Mouse (Mus musculus): ENCODE data around the gene Adarb2. TPM values are rescaled to one million over a fixed set of nuclear protein-coding genes. Genes with fewer than 3 reads are reported as not detected.

Adarb2 gene
- polyA plus RNA-seq, 1 experiment: not detected

- TF ChIP-seq CTCF (IDR thresholded peaks at IDR 0.05; ENCODE audit: borderline replicate concordance, insufficient read depth, low read length): no peak
- no peak for TF ChIP-seq POLR2A (IDR thresholded peaks at IDR 0.05; ENCODE audit: low read depth, low read length)
- Histone ChIP-seq H3K4me1 (ENCODE audit: control insufficient read depth, insufficient read depth, low read length) (no peaks in the 10 kb centered on the region), H3K27ac (ENCODE audit: insufficient read depth, low read length) (no peak overlapping the region), H3K4me3 (ENCODE audit: insufficient read depth, low read length) (no peak overlapping the region)
These were observed 364.7 kb downstream of the Adarb2 start for GRCm38 (mm10) chr13:8567111-8568026.

GRCm38 (mm10) chr13:8570269-8570668 is 367.6 kb downstream of the Adarb2 start:
- TF ChIP-seq CTCF (IDR thresholded peaks at IDR 0.05; ENCODE audit: borderline replicate concordance, insufficient read depth, low read length): no peak
- TF ChIP-seq POLR2A (IDR thresholded peaks at IDR 0.05; ENCODE audit: low read depth, low read length): no peak
- Histone ChIP-seq H3K27ac (ENCODE audit: insufficient read depth, low read length) (no peak overlapping the region), H3K4me3 (ENCODE audit: insufficient read depth, low read length) (no peak overlapping the region), H3K4me1 (ENCODE audit: control insufficient read depth, insufficient read depth, low read length) (no peaks in the 10 kb centered on the region)

- TF ChIP-seq POLR2A (IDR thresholded peaks at IDR 0.05; ENCODE audit: low read depth, low read length) (no peak), CTCF (IDR thresholded peaks at IDR 0.05; ENCODE audit: borderline replicate concordance, insufficient read depth, low read length) (no peak)
- H3K27ac ChIP-seq (ENCODE audit: insufficient read depth, low read length): no peak overlapping the region
- H3K4me1 ChIP-seq (ENCODE audit: control insufficient read depth, insufficient read depth, low read length): no peaks in the 10 kb centered on the region
- no peak overlapping the region for H3K4me3 ChIP-seq (ENCODE audit: insufficient read depth, low read length)
These were observed 371.2 kb downstream of the Adarb2 start for GRCm38 (mm10) chr13:8573908-8574307.

- H3K27ac ChIP-seq (ENCODE audit: insufficient read depth, low read length): no peak overlapping the region
- TF ChIP-seq POLR2A (IDR thresholded peaks at IDR 0.05; ENCODE audit: low read depth, low read length) (no peak), CTCF (IDR thresholded peaks at IDR 0.05; ENCODE audit: borderline replicate concordance, insufficient read depth, low read length) (no peak)
- H3K4me1 ChIP-seq (ENCODE audit: control insufficient read depth, insufficient read depth, low read length): no peaks in the 10 kb centered on the region
- no peak overlapping the region for H3K4me3 ChIP-seq (ENCODE audit: insufficient read depth, low read length)
These were observed 381.8 kb downstream of the Adarb2 start for GRCm38 (mm10) chr13:8584257-8585005.

- TF ChIP-seq POLR2A (IDR thresholded peaks at IDR 0.05; ENCODE audit: low read depth, low read length): no peak
- TF ChIP-seq CTCF (IDR thresholded peaks at IDR 0.05; ENCODE audit: borderline replicate concordance, insufficient read depth, low read length): no peak
- H3K4me3 ChIP-seq (ENCODE audit: insufficient read depth, low read length): no peak overlapping the region
- H3K27ac ChIP-seq (ENCODE audit: insufficient read depth, low read length): no peak overlapping the region
- H3K4me1 ChIP-seq (ENCODE audit: control insufficient read depth, insufficient read depth, low read length): no peaks in the 10 kb centered on the region
These were observed 384.8 kb downstream of the Adarb2 start for GRCm38 (mm10) chr13:8587447-8587846.

GRCm38 (mm10) chr13:8590460-8590859 is 387.8 kb downstream of the Adarb2 start:
- no peak for TF ChIP-seq CTCF (IDR thresholded peaks at IDR 0.05; ENCODE audit: borderline replicate concordance, insufficient read depth, low read length)
- TF ChIP-seq POLR2A (IDR thresholded peaks at IDR 0.05; ENCODE audit: low read depth, low read length): no peak
- Histone ChIP-seq H3K4me3 (ENCODE audit: insufficient read depth, low read length) (no peak overlapping the region), H3K27ac (ENCODE audit: insufficient read depth, low read length) (no peak overlapping the region), H3K4me1 (ENCODE audit: control insufficient read depth, insufficient read depth, low read length) (no peaks in the 10 kb centered on the region)

- no peak for TF ChIP-seq POLR2A (IDR thresholded peaks at IDR 0.05; ENCODE audit: low read depth, low read length)
- TF ChIP-seq CTCF (IDR thresholded peaks at IDR 0.05; ENCODE audit: borderline replicate concordance, insufficient read depth, low read length): no peak
- no peaks in the 10 kb centered on the region for H3K4me1 ChIP-seq (ENCODE audit: control insufficient read depth, insufficient read depth, low read length)
- H3K27ac ChIP-seq (ENCODE audit: insufficient read depth, low read length): no peak overlapping the region
- no peak overlapping the region for H3K4me3 ChIP-seq (ENCODE audit: insufficient read depth, low read length)
These were observed 394.4 kb downstream of the Adarb2 start for GRCm38 (mm10) chr13:8596977-8597646.

DNA sequence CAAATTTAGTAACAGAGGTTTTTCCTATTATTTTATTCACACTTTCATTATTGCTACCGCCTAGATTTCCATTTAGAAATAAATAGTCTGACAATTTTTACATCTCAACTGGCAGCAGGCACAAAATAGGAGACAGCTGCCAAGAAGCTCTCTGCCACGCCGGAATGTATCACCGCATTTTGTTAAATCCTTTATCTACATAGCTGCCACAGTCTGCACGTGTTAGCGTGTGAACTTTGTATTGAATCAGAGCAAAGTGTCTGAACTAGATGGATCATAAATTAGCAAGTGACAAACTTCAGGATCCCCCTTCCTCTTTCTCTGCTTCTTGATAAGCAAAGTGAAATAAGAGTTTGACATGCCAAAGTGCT is 395.0 kb downstream of the Adarb2 start:
- TF ChIP-seq CTCF (IDR thresholded peaks at IDR 0.05; ENCODE audit: borderline replicate concordance, insufficient read depth, low read length) (no peak), POLR2A (IDR thresholded peaks at IDR 0.05; ENCODE audit: low read depth, low read length) (no peak)
- Histone ChIP-seq H3K4me1 (ENCODE audit: control insufficient read depth, insufficient read depth, low read length) (no peaks in the 10 kb centered on the region), H3K27ac (ENCODE audit: insufficient read depth, low read length) (no peak overlapping the region), H3K4me3 (ENCODE audit: insufficient read depth, low read length) (no peak overlapping the region)

- Histone ChIP-seq H3K4me3 (ENCODE audit: insufficient read depth, low read length) (no peak overlapping the region), H3K4me1 (ENCODE audit: control insufficient read depth, insufficient read depth, low read length) (no peaks in the 10 kb centered on the region), H3K27ac (ENCODE audit: insufficient read depth, low read length) (no peak overlapping the region)
- TF ChIP-seq CTCF (IDR thresholded peaks at IDR 0.05; ENCODE audit: borderline replicate concordance, insufficient read depth, low read length) (no peak), POLR2A (IDR thresholded peaks at IDR 0.05; ENCODE audit: low read depth, low read length) (no peak)
These were observed 403.0 kb downstream of the Adarb2 start for GRCm38 (mm10) chr13:8605645-8606044.

Measured in embryonic fibroblast, embryonic 13.5 days (primary cell).